Mouse (Mus musculus) adrenal gland, adult 2 months (tissue): ENCODE results near the gene Foxn2. TPM values are rescaled to one million over a fixed set of nuclear protein-coding genes. Genes with fewer than 3 reads are reported as not detected.
A peak's percentile ranks its signal among the peaks of the same experiment; 100 is the strongest.
"Not testable (repeated sequence)": the region's sequence is repeated elsewhere in the genome, so short reads cannot be mapped to it uniquely, and the experiment has no call there.

Experiments
- DNase-seq: peaks from one replicate; pipeline ENCODE4 v3.0.0; 2021
- long read RNA-seq: library from polyadenylated mRNA; stranded (forward); transcript quantifications from one replicate; pipeline ENCODE4 v2.0.0, GENCODE M21; 2021
- polyA plus RNA-seq: library from polyadenylated mRNA; depleted of rRNA; stranded (reverse); fragments of >200 nt; gene quantifications from 2 replicates; pipeline ENCODE4 v1.2.3, GENCODE M21; 2012; rRNA removed
- total RNA-seq, 2 experiments: library from RNA; stranded (reverse); gene quantifications; 2 replicates each; pipeline ENCODE4 v1.2.3; 2021

Gene Foxn2
- total RNA-seq (10 to 100 TPM; 17.7 to 21.0 TPM), polyA plus RNA-seq (2.4 and 2.8 TPM in 2 replicates)
- long read RNA-seq, full-length matches to known transcripts: 2 of 4 reads
- long read RNA-seq, partial matches to known transcripts: 0 of 4 reads
- long read RNA-seq, other reads (novel, unspliced or antisense): 2 of 4 reads

GRCm38 (mm10) chr17:88440285-88441000 lies at the start of gene Foxn2:
Gene Foxn2, plus strand, starts transcription at chr17:88440711.
- peak; percentile 98 for DNase-seq

DNA sequence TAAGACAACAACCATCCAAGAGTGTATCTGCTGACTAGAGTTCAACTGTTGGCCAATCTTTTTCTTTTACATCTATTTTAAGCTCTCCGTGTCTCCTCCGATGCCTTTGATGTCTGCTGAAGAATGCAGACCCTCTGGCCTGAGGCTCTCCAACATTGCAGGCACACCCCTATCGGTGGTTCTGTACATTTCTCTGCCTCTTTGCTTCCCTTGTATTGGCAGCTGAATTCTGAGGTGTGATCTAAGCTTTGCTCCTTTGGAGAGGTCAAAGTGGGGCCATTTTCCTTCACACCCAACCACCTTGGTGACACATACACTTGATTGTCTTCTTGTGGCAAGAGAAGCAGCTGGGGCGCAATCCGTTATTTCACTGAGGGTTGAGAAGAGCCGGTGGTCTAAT lies 43.0 kb upstream of the Foxn2 start:
- DNase-seq: no peak

GRCm38 (mm10) chr17:88398090-88398489 lies 42.4 kb upstream of the Foxn2 start:
- DNase-seq: no peak

- DNase-seq: no peak
Observed at GRCm38 (mm10) chr17:88398854-88399253, 41.7 kb upstream of the Foxn2 start.

GRCm38 (mm10) chr17:88400122-88400521 lies 40.4 kb upstream of the Foxn2 start:
- no peak for DNase-seq

DNA sequence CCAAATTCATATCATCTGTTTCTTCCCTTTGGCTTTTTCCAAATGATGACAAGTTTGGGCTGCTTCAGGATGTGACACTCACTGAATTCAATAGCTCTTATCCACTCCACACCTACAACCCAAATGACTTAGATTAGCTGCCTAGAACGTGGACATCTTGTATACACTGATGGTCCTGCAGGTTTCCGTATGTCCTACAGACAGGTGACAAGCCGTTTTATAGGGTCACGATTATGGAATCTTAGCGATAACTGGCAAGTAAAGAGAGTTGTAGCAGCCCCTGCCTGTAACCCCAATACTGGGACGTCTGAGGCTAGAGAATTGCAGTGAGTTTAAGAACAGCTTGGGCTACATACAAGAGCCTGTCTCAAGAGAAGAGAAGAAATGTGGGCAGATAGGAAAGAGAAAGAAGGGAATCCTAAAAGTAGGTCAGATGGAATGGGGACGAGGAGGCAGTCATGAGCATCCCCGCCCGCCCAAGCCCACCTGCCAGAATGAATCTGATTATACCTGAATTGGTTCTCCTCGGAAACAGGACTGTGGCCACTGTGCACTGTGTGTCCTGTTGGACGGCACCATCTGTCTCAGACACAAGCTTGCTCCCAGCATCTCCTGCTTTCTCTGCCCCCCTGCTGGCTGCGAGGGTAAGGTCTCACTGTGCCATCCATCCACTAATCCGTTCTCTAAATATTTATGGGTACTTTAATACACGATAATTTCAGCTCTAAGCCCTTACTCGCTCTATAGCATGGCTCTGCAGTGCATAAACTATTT lies 39.6 kb upstream of the Foxn2 start:
- no peak for DNase-seq

DNA sequence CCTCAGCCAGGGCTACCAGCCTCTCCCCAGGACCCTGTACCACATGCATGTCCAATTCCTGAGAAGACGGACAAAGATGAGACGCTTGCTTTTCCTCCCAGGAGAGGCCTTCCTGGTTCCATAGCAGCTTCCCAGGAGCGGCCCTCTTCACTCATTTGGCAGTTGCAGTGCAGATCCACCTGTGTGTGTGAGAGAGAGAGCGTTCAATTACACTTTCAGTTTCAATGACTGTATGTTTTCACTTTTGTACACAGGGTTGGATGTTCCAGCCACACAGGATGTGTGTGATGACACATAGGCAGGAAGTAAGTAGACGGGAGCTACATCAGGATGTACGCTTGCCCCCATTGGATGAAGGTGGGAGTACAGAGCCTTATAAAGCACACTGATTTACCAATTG lies 37.2 kb upstream of the Foxn2 start:
- no peak for DNase-seq

DNA sequence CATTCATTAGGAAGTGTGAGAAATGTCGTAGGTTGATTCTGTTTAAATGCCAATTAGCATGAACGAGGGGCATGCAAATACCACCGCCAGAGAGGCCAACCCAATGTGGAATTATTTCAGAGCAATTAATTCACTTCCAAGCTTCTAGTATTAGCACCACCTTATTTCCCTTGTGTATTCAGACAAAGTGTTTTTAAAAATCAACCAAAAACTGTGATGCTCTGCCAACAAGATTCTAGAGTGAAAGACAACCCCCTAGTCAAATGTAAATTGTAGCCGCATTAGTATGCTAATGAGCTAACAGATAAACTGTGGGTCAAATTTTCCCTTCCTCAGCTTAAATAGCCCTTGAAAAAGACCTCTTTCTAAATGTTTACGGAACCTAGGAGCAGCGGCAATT lies 36.0 kb upstream of the Foxn2 start:
- no peak for DNase-seq

GRCm38 (mm10) chr17:88405076-88405475 lies 35.4 kb upstream of the Foxn2 start:
- DNase-seq: no peak

- DNase-seq: no peak
Observed at GRCm38 (mm10) chr17:88409706-88410105, 30.8 kb upstream of the Foxn2 start.

- no peak for DNase-seq
Observed at GRCm38 (mm10) chr17:88413155-88413836, 27.2 kb upstream of the Foxn2 start.

DNA sequence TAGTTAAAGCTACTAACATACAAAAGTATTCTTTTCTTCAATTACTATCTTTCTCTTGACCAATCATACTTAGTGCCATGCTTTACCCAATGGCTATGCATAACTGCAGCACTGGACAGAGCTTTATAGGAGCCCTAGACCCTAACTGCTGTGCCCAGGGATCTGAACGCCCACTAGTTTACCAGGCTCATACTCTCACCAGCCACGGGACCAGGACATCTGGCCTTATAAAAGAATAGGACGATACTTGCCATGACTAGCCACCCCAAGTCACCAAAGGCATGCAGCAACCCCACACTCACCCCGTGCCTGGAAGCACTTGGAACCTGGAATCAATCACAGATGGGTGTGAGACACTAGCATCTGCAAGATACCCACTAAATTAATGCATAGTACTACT lies 20.1 kb upstream of the Foxn2 start:
- DNase-seq: no peak

DNA sequence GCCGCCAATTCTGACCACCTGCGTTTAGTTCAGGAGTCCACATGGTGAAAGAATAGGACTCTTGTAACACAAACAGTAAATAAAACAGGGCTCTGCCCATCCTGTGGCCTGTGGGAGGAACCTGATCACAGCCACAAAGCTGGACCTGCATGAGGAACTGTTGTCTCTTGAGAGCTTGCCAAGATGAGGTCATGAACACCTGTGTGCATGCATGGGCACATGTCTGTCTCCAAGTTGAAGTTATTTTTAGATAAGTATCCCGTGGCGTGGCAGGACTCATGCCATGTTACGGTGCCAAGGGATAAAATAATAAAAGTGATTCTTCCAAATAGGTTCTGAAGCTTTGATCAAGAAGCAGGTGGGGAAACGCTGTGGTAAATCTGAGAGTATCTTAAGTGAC lies 19.3 kb upstream of the Foxn2 start:
- DNase-seq: no peak

DNA sequence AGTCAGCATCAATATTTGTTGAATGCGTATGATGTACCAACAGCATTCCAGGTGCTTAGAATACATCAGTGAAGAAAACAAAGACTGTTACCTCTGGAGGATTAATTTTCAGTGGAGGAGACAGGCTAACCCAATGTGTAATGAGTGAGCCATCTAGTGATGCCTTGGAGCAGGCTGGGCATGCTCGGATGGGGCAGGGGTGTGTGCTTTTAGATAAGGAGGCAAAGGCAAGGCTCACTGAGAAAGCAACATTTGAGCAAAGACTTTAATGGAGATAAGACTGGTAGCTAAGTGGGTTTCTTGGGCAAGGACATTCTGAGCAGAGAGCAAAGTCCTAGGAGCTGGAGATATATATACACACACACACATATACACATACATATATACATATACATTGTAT lies 9.8 kb upstream of the Foxn2 start:
- no peak for DNase-seq

GRCm38 (mm10) chr17:88431486-88431885 lies 9.0 kb upstream of the Foxn2 start:
- DNase-seq: no peak

- no peak for DNase-seq
Observed at GRCm38 (mm10) chr17:88431987-88432386, 8.5 kb upstream of the Foxn2 start.

- no peak for DNase-seq
Observed at GRCm38 (mm10) chr17:88435322-88435721, 5.2 kb upstream of the Foxn2 start.

DNA sequence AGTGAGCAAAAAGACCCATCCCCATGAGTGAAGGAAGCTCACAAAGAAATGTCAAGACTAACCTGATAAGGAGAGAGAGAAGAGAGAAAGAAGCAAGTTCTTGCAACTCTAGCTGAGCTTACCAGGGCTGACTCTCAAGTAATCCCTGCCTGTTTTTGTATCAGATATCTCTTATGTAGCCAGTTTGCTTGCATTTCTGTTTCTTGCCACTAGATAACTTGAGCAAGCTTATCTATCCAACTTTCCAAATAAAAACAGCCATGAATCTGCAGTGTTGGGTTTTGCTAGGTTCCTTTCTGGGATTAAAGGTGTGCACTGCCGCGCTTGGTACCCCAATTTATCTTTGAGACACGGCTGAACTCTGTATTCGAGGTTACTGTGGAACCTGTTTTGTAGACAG lies 4.2 kb upstream of the Foxn2 start:
- DNase-seq: no peak

DNA sequence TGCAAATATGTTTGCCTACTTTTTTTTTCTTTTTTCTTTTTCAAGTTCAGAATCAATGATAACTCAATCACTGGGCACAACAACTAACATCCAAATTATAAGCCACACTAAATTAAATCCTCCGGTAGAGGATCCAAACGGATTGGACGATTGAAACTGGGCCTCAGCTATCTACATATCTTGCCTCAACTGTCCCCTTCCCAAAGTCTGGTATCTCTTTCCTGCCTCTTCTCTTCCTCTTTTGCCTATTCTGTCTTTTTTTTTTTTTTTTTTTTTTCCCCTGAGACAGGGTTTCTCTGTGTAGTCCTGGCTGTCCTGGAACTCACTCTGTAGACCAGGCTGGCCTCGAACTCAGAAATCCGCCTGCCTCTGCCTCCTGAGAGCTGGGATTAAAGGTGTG lies 3.8 kb upstream of the Foxn2 start:
- not testable (repeated sequence) for DNase-seq

DNA sequence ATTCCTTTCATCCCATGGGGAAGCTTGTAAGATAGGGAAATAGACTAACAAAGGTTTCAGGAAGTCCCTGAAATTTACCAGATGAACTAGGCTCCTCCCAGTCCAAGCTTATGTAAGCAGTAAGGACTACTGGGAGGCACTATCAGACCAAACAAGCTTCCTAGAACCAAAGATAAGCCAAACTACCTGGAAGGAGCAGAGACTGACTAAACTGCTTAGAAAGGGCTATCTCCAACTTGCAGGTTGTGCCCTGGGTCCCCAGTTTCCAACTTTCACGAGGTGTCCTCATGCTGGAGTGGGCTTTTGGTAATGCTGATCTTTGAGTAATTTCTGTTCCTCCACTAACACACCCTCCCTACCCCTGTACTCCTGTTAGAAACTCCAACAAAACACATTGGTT lies 3.1 kb upstream of the Foxn2 start:
- no peak for DNase-seq

DNA sequence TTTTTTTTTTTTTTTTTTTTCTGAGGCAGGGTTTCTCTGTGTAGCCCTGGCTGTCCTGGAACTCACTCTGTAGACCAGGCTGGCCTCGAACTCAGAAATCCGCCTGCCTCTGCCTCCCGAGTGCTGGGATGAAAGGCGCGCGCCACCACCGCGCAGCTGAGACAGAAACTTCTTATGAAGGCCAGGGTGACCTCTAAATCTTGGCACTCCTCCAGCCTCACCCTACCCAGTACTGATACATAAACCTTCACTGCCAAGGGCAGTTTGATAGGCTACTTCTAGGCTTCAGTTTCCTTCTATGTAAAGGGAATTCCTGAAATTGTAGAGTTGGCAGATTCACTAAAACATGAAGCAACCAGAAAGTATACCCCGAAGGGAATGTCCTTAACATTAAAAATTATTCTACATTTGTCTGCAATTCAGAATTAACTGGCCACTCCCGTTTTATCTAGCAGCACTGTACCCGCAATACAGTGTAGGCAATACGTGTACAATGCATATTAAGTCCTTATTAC lies 918 bp upstream of the Foxn2 start:
- DNase-seq: peak; percentile 46

DNA sequence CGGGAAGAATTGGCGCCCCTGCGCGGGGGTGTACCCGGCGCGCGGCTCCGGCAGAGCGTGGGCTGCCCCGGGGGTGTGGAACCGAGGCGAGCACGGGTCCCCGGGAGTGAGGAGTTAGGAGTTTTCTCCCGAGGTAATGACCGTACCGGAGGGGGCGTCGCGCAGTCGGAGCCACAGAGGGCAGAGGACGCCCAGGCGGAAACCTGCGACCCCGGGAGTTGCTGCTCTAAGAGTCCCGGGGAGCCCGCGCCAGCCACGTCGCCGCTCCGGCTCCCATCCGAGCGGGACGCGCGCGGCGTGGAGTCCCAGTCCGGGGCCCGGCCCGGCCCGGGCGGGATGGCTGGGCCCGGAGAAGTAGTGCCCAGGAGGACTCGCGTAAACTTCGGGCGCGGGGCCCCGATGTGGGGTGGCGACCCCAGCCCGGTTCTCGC lies 505 bp downstream of the Foxn2 start:
- DNase-seq: no peak
